Mouse (Mus musculus): ENCODE measurements around the gene Igf2. TPM values are rescaled to one million over a fixed set of nuclear protein-coding genes. Genes with fewer than 3 reads are reported as not detected.

The Igf2 gene
- 10 to 100 TPM; 42.7 to 46.4 TPM for total RNA-seq (2021)
- long read RNA-seq, partial matches to known transcripts, result 5 of 6 reads
- long read RNA-seq, other reads (novel, unspliced or antisense), result 1 of 6 reads

DNA sequence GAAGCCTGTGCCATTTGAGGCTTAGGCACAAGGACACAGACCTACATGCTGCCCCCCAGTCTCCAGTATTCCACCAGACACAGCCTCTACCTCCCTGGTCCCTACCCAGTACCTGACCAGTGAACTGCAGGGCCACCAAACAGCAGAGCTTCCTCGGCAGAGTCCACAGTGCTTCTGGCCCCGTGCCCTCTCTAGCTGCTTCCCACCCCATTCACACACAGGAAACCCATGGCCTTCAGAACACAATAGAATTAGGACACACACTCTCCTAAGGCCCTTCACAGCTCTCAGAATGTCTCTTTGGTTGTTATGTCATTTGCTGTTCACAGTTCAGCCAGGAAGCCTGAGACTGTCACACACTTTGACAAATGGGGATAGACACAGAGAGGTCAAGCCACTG is at the start of gene Igf2:
TSS of gene Igf2 (minus strand) at position 158 of the 400 bp plus-strand sequence.
- DNase-seq (ENCODE audit: low spot score in 2 of 2), result no peak

DNA sequence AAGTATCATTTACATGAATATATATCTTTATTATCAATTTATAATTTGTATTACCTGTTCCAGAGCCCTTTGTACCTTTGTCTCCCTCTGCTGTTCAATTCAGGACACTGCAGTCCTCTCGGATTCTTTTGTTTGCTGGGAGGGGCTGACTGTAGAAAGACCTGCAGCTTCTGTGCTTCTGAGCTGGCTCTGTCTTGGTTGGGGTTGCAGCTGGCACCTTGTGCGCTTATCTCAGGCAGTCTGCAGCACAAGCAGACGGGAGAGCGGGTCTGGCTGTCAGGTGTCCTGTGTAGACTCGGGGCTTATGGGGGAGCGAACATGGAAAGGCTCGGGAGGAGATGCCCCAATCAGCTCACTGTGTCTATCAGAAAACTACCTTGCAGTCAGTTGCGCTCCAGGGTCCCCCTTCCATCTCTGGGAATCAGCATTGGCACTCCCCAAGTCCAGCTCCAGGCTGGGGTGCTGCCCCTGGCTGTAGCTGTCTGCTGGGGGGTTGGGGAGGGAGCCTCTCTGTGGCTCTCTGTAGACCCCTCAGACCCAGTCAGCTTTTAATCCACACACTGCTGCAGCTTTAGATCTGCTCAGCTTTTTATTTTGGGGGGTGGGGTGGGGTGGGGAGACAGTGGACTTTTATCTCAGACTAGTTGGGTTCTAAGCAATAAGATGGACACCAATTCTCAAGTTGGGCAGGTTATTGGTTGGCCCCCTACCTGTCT is 48.3 kb upstream of the Igf2 start:
- DNase-seq (ENCODE audit: low spot score in 2 of 2), result peak; percentile 19 to 56

DNA sequence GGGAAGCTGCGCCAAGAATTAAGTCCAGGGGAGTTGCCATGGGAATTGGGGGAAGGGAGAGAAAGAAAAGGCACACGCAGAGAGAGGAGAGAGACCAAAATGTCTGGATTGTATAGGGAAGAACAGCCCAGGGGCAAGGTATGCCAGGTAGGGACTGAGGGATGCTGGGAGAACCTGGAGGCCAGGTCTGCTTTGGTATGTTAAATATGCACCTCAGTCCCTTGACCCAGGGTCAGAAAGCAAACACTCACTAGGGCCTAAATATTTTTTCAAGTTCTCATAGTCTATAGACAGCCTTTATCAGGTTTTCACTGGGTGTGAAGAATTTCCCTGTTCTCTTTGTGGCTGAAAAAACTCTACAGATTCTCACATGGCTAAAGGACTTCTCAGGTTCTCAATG is 40.3 kb upstream of the Igf2 start:
- DNase-seq (ENCODE audit: low spot score in 2 of 2), result no peak

DNA sequence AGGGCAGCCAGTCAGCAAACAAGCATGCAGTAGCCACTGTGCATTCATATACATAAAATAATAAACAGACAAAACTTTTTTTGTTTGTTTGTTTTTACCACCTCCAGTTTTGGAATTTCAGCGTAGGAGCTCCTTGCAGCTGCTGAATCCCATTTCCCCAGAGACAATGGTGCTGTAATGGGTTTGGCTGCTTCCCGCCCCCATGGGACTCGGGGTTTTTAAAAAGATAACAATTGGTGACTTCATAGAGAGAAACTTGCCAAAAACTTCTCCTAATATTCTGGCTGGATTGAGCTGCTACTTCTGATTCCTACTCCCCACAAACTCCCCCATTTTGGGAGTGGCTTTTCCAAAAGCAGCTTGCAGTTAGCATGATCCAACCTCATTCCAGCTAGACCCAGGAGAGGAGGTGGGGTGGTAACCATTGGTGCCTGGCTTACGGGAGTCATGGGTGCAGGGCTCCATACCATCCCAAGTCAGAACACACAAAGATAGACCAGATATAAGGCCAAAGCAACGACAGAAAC is 32.8 kb upstream of the Igf2 start:
- DNase-seq (ENCODE audit: low spot score in 2 of 2), result no peak

DNA sequence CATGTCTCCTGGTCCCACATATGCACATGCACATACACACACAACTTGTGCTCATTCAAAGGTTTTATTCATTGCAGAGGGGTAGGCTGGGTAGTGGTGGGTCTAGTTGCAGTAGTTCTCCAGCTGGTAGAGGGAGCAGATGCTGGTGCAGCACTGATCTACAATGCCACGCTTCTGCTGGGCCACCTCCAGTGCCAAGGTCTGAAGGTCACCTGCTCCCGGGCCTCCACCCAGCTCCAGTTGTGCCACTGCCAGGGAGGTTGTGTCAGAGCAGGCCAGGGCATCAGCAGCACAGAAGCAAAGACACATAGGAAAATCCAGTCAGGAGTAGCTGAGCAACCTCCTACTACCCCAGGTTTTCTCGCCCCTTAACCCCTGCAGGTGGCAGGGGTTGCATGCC is 12.0 kb upstream of the Igf2 start:
- no peak for DNase-seq (ENCODE audit: low spot score in 2 of 2)

DNA sequence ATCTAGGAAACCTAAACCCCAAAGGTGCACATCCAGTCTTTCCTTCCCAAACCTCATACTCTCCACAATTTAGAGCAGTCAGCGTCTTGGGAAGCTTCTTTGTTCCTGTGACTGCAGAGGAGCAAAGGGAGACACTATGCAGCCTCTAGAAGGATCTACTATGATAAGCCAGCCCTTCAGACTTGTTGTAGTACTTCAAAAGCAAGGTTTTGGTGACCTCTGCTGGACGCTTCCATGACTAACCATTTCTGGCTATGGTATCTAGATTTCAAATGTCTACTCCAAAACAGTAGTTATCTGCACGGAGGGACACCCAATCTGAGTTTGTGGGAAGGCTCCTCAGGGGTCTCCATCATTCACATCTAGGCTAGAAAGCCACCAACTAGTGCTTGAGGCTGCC is 9.0 kb upstream of the Igf2 start:
- DNase-seq (ENCODE audit: low spot score in 2 of 2), result peak; percentile 39 to 80

DNA sequence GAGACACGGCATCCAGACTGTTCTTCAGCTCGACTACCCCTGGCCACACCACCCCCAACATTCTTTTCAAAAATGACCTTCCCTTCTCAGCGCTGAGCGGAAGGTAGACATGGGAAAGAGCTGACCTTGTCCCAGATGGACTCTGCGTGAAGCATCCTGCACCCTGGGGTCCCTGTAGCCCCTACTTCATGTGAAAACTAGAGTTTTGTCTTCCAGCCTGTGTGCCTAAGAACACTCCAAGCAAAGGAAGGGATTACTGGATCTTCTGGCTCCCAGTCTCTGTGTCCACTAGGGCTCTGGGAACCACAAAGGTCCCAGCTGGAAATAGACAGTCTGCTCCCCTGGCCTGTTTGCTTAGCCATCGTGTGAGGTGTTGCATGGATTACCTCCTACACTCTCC is 8.5 kb upstream of the Igf2 start:
- no peak for DNase-seq (ENCODE audit: low spot score in 2 of 2)

DNA sequence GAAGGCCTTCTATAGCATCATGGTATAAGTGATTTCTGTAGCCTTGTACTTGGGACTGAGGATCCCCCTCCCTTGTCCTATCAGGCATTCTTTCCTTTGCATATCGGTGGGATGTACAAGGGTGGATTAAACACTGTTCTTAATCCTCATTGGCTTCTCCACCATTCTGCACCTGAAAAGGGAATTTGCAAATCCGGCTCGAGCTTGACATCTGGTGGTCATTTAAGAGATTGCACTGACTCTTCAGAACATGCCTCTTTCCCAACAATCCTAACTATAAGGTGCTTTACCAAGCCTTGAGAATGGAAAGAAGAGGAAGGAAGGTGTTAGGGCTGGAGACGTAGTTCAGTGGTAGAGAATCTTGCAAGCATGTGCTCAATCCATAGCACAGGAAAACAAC is 5.5 kb upstream of the Igf2 start:
- peak; percentile 55 to 83 for DNase-seq (ENCODE audit: low spot score in 2 of 2)

DNA sequence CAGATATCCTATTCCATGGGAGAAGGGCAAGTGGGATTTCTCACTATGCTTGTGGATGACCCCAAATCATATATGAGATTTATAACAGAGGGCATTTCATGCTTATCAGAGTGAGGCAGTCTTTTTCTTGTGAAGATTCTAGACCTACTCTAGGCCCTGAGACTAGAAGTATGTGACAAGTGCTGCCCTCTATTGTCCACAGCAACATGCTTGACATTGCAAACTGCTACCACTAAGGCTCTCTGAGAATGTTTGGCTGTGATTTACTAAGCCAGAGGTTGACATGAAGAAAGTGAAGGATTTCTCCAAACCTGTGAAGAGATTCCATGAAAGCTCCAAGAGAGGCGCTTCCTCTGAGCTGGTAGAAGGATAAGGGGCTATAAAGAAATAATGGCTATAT is 4.5 kb upstream of the Igf2 start:
- peak in 1 of 2 experiments; percentile 31 for DNase-seq (ENCODE audit: low spot score in 2 of 2)

DNA sequence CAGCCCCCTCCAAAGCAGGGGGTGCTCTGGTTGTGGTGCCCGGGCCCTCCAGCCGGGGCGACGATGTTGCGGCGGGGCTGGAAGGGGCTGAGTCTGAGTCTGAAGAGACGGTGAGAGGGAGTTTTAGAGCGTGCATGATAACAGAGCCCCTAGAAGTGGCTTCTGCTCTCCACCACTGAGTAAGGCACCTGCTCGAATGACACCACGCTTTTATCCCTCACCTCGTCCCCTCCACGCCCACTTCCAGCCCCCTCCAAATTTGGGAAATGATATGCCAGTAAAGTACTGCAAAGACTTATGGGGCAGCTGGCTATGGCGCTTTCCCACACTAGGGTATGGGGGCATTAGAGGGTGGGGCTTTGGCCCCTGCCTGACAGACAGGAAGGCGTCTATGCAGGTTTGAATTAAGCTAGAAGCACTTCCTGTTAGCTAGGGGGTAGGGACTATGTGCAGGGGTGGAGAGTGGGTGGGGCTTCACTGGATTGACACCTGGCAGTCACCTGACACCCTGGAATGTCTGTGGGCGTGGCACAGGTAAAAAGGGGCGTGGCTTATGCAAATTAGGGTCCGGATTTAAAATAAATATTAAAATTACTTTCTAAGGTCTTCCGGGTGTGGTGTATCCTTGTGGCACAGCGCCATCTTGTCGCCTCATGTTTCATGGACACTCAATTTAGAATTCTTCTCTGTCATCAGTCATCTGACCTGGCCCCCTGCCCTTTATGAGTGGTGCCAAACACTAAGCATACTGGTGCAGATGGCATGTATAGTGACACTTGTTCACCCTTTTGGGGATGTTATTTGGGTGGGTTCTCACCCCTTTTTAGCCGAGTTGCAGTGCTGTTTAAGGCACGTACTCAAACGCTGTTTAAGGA is 3.4 kb upstream of the Igf2 start, which contains the start of gene Gm49394:
TSS of gene Gm49394 (minus strand) at position 192 of the 875 bp plus-strand sequence.
- DNase-seq (ENCODE audit: low spot score in 2 of 2), result no peak

DNA sequence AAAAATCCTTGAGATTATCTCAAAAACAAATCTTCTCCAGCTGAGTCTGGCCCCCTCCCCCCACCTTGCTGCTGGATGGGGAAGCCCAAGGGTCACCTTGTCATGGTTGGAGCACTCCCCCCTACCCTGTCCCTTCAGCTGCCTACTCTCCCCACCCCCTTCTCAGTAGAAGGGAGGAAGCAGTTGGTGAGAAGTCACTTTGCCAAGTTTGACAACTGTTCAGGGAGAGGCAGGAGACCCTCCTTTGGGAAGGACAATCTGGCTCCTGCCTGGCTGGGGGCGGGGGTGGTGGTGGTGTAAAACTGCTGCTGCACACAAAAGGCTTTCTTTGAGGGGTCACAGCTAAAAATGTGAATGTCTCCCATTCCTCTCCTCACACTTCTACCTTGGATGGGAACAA is 1.7 kb upstream of the Igf2 start:
- no peak for DNase-seq (ENCODE audit: low spot score in 2 of 2)

DNA sequence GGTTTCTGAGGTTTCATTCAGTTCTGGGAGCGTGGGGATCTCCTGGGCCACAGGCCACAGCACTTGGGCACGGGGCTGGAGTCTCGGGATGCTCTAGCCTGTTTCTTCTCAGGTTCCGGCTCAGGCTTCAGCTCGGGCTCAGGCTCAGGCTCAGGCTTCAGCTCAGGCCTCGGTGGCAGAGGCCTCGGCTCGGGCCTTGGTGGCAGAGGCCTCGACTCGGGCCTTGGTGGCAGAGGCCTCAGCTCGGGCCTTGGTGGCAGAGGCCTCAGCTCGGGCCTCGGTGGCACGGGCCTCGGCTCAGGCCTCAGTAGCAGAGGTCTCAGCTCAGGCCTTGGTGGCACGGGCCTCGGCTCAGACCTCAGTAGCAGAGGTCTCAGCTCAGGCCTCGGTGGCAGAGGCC is 905 bp upstream of the Igf2 start:
- DNase-seq (ENCODE audit: low spot score in 2 of 2), result no peak

DNA sequence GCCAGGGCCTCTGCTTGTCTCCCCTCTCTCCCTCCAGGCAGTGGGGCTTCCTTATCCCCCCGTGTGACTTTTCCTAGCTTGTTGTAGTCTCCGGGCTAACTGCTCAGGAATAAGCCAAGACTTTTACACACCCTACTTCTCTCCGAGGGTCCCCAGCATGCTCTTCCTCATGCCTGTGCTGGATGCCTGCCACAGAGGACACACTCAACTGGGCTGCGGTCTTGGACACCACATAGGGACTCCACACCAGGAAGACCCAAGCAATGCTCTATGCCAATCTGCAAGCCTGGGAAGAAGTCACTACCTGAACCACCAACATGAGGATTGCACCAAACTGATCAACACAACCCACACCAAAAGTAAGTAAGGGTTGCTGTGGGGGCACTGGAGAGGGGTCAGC is 507 bp downstream of the Igf2 start:
- DNase-seq (ENCODE audit: low spot score in 2 of 2), result no peak

DNA sequence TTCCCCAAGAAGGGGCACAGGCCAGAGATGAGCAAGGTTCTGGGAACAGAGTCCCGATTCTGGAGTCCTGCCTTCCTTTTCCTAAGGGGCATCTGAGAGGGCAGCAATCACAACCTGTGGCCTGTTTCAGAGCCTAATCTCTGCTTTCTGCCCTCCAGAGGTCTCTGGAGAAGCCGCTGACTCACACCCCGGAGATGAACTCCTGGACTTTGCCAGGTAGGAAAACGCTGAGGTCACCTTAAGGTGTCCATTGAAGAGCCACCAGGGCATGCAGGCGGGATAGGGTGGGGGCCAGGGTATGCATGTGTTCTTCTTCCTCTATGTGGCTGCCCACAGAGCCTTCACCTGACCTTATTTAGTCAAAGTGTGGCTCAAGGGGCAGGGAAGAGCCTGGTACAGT is 1.3 kb downstream of the Igf2 start:
- no peak for DNase-seq (ENCODE audit: low spot score in 2 of 2)

DNA sequence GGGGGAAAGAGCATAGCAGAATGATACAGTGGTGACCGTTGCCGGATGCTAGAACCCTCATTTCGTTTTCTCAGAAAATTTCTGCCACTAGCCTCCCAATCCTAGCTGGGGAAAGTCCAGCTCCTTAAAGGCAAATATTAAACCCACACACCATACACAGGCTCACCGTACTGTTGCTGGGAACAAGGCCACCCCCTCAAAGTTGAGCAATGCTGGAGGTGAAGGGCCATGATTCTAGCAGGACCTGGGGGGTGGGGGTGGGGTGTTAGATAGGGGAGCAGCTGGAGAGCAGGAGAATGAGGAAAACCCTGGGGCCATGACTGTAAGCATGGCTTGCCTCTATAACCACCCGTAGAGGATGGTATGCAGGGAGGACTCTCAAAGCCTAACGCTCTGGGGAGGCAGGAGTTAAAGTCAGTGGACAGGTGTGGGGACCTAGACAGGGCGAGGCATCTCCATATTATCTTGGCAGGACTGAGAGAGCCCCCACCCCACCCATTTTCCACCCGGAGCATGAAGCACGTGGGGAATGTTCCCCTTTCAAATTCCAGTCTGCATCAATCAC is 2.1 kb downstream of the Igf2 start:
- no peak for DNase-seq (ENCODE audit: low spot score in 2 of 2)

DNA sequence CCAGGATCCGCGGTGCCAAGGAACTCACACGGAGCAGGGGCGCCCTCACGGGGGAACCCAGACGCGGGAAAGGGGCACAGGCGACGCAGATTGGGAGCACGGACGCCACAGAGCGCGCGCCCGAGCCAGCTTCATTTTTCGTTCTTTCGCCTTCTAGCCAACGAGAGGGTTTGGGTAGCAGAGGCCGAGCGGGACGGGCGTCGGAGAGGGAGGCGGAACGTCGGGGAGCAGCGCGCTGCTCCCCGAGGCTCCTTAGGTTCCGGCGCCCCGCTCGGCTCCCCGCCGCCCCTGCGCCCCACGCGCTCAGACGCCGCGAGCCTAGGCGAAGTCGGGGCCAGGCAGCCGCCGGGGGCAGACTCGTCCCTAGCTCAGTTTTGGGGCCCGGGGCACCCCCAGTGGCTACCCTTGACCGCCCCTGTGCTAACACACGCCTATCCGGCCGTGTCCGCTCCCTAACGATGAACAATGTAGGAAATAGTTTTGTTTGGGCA is 2.6 kb downstream of the Igf2 start:
- no peak for DNase-seq (ENCODE audit: low spot score in 2 of 2)

DNA sequence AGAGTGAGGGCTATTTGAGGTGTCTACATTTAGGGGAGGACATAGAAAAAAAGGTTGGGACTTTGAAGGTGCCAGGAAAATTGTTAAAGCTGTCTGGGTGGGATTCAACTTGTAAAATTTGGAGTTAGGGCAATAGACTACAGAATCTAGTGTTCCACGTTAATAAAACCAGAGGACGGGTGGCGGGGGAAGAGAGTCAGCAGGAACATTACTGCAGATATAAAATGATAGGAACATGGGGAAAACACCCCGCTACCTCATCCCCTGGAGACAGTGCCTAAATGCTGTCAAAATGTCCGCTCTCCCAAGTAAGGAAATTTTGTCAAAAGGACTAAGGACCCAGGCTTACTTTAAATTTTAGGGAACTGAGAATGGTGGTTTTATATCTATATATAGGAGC is 3.5 kb downstream of the Igf2 start:
- no peak for DNase-seq (ENCODE audit: low spot score in 2 of 2)

DNA sequence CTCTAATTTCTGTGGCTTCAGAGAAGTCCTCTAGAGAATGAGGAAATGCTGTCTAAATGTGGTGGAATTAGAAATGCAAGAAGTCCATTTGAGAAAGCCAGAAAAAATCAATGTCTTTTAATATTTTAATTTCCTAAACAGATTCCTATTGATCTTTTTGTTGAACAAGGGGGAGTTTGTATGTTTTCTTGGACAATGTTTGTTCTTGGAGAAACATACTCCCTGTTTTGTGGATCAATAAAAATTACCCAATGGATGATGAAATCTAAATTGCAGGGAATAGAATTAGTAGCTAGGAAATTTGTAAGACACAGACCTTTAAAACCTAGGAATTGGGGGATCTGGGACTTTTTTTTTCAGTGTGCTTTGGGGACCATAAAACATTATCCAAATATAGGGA is 4.8 kb downstream of the Igf2 start:
- DNase-seq (ENCODE audit: low spot score in 2 of 2), result no peak

DNA sequence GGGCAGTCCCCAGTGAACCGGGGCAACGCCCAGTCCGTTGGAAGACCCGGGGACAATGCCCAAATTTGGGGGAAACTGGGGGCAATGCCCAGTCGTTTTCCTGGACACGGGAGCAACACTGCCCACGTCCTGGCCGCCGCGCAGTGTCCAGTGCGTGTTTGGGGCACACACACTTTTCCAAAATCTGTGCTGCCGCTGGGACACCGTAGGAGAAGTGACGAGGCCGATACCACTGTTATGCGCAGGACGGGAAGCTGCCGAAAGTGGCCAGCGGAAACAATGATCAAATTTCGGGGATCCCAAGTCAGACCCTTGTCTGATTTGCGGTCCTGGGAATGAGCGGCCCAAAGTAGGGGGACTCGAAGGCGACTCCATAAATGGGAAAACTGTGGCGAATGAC is 5.6 kb downstream of the Igf2 start:
- peak in 1 of 2 experiments; percentile 0 for DNase-seq (ENCODE audit: low spot score in 2 of 2)

DNA sequence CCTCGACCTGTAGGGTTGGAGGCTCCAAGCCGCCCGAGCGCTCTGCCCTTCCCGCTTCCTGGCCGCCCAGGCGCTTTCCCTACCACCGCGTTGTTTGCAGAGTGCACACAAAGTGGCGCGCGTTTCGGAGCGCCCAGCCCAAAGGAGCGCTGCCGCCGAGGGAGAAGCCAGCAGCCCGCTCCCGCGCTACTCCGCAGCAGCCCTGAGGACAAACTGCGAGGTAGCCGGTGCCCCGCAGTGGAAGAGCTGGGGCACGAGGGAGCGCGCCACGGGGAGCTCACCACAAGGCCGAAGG is 6.0 kb downstream of the Igf2 start:
- DNase-seq (ENCODE audit: low spot score in 2 of 2), result peak in 1 of 2 experiments; percentile 1

DNA sequence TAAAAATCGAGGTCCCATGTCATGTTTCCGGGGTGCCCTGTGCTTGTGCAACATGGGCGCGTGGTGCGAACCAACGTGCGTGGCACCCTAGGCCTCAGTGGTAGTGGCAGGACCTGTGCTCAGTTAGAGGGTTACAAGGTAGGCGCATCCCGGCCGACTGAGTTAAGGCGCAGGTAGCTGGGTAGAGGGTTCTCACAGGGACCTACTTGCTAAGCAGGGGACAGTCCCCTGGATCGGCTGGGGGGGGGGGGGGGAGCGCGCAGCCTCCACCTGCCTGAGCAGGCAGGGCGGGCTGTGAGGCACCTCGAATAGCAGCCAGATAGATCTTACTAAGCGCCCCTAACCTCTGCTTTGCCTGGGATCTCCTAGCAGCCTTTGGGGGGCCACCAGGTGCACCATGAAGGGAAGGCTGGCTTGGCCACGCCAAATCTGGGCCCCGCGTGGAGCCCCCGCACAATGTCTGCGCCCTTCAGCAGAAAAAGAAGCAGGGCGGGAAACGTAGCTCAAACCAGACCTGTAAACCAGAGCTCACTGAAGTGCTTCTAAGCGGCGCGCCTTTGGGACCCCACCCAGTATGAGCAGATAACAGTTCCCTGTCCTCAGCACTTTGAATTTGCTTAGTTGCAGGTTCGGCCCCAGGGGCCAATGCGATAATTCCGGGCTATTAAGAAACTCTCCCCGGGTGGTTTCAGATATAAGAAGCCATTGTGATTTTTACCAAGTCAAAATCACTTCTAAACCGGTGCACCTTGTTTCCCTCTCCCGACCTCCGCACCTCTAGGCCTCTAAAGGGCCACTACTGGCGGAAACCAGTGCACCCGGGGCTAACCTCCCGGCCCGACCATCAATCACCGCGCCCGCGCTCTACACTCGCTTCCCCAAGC is 6.6 kb downstream of the Igf2 start:
- DNase-seq (ENCODE audit: low spot score in 2 of 2), result peak in 1 of 2 experiments; percentile 0
